Mouse (Mus musculus): ENCODE measurements around the gene Eif4e3.

Eif4e3 gene

GRCm38 (mm10) chr6:99624542-99624941 is 42.0 kb downstream of the Eif4e3 start:
- no peak for DNase-seq (ENCODE audit: low read depth)

- no peak for DNase-seq (ENCODE audit: low read depth)
Measured at GRCm38 (mm10) chr6:99623641-99624040, 42.9 kb downstream of the Eif4e3 start.

- DNase-seq (ENCODE audit: low read depth): no peak
Measured at GRCm38 (mm10) chr6:99621167-99621566, 45.4 kb downstream of the Eif4e3 start.

- no peak for DNase-seq (ENCODE audit: low read depth)
Measured at GRCm38 (mm10) chr6:99620471-99620870, 46.1 kb downstream of the Eif4e3 start.

DNA sequence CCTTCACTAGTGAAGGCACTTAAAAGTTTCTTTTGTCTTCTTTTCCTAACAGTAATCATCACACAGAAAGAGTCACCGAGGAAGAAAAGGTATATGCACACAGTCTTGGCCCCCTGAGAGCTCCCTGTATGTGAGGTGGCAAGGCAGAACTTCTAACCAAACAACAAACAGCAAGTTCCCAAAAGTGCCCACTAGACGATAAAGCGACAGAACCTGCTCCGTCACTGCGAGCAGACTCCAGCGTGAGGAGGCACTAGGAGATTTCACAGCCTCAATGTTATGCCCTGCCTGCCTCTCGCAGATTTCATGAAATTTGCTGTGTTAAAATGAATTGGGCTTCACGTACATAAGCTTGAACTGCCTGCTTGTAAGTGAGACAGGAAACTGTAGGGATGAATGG is 46.6 kb downstream of the Eif4e3 start:
- DNase-seq (ENCODE audit: low read depth): no peak

DNA sequence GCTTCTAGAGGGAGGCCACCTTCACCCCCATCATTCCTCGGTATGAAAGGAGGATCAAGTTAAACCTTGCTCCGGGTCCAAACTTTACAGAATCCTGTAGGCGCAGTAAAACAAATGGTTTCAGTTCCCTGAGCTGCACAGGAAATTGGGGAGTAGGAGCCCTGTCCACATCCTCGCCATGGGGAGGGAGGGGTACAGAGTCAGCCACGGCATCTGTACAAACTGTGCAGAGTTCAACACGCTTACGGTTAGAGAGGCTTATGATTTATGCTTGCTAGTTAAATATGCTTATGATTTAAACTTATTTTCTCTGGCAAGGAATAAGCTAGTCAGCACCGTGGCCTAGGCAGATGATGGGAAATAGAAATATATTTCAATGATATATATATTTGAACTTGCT is 47.1 kb downstream of the Eif4e3 start:
- no peak for DNase-seq (ENCODE audit: low read depth)

GRCm38 (mm10) chr6:99617867-99618266 is 48.7 kb downstream of the Eif4e3 start:
- no peak for DNase-seq (ENCODE audit: low read depth)

GRCm38 (mm10) chr6:99617415-99617814 is 49.2 kb downstream of the Eif4e3 start:
- DNase-seq (ENCODE audit: low read depth): no peak

GRCm38 (mm10) chr6:99615272-99615751 is 51.3 kb downstream of the Eif4e3 start:
- DNase-seq (ENCODE audit: low read depth): no peak

DNA sequence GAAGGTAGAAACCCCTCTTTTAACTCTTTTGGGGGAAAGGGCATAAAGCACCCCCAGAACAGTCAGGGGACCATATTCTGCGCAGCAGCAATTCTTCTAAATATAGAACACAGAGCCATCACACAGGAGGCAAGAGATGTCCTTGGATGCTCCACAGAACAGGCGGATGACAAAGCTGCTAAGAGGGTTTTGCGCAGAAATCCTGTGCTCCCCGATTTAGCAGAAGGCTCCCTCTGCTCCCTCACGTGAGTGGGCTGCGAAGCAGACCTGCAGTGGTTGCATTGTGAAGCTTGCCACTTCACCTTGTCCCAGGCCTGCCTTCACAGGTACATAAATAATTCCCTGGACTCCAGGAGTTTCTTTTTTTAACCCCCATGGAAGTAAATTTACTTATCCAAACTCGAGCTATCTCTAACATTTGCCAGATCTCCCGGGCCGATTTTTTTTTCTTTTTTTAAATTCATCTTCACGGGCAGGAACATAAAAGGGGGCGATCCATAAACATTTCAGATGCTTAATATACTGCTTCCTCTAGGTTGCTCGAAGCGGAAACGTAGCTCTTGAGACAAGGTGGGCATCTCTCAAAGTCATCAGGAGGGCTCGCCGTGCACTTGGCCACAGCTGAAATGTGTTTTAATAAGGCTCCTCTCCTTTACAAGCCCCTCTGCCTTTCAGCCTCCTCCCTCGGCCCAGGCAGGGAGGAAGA is 51.9 kb downstream of the Eif4e3 start:
- DNase-seq (ENCODE audit: low read depth): no peak

- DNase-seq (ENCODE audit: low read depth): no peak
Measured at GRCm38 (mm10) chr6:99611866-99612265, 54.7 kb downstream of the Eif4e3 start.

GRCm38 (mm10) chr6:99610454-99611427 is 55.8 kb downstream of the Eif4e3 start:
- no peak for DNase-seq (ENCODE audit: low read depth)

DNA sequence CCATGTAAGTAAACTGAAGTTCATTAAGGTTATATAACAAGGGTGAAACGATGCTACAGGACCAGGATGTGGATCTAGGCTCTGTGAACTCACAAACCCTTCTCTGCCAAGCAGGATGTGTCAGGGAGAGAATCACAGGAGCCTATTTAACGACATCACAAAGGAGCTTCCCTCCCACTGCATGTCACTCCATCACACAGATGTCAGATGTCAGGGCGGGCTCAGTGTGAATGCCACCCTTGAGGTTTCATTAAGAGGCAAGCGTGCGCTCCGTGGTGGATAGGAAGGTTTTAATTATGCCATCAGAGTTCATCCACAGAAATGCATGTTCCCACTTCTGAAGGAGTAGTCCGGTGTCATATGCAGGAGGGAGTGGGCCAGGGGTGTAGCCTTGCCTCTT is 60.5 kb downstream of the Eif4e3 start:
- DNase-seq (ENCODE audit: low read depth): no peak

DNA sequence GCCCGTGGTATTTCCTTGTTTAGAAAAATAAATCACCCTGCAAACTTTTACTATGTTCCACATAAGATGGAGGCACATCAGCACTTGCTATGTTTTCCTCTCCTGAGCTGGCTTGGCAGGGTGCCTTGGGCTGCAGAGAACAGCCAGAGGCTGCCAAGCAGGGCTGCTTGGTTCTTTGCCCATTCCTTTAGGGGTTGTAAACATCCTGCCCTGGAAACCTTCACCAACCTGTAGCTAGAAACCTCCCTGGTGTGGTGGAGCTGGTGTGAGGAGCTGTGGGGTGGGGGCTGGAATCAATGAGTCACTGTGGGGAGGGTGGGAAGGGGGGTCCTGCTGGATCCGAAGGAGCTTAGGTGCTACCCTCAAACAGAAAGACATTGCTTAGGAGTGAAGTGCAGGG is 61.8 kb downstream of the Eif4e3 start:
- DNase-seq (ENCODE audit: low read depth): no peak

- no peak for DNase-seq (ENCODE audit: low read depth)
Measured at GRCm38 (mm10) chr6:99602434-99602833, 64.1 kb downstream of the Eif4e3 start.

- DNase-seq (ENCODE audit: low read depth): no peak
Measured at GRCm38 (mm10) chr6:99600886-99601285, 65.7 kb downstream of the Eif4e3 start.

GRCm38 (mm10) chr6:99600168-99600793 is 66.3 kb downstream of the Eif4e3 start:
- DNase-seq (ENCODE audit: low read depth): peak; percentile 76

DNA sequence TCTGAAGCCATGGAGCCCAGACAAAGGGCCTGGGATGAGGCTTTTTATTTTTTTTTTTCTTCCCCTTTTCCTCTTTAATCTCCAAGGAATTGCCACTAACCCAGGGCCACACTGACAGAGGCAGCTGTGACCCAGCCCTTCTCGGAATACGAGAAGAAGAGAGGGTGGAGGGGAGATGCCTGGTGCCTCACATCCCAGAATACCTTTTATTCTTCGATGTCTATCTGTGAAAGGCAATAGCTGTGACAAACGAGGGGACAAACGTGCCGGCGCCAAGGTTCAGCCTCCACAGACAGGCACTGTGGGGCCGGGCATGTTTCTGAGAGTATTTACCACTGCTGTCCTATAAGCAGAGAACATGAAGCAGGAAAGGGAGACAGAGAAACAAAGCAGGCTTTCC is 66.9 kb downstream of the Eif4e3 start:
- no peak for DNase-seq (ENCODE audit: low read depth)

DNA sequence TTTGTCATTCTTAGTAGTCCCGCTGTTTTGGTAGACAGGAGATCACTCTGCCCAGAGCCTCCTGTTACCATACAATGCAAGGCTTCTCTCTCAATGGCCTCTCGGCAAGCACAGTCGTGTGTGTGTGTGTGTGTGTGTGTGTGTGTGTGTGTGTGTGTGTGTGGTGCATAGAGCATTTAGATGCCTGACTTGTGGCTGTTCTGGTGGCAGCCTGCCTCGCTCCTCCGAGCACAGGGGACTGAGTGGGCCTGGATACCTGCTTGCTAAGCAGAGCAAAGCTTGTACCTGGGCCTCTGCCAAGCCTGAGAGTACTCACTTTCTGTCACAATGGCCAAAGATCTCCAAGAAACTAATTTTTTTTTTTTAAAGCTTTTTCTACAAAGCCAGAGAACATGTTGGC is 67.3 kb downstream of the Eif4e3 start:
- no peak for DNase-seq (ENCODE audit: low read depth)

GRCm38 (mm10) chr6:99577040-99577439 is 89.5 kb downstream of the Eif4e3 start:
- no peak for DNase-seq (ENCODE audit: low read depth)

- no peak for DNase-seq (ENCODE audit: low read depth)
Measured at GRCm38 (mm10) chr6:99575633-99576032, 90.9 kb downstream of the Eif4e3 start.
